17 mouse cellular contexts compared by ENCODE assay signal in genomic region chr1:184720162-184721025, GRCm38 (mm10). TPM values are rescaled to one million over a fixed set of nuclear protein-coding genes. Genes with fewer than 3 reads are reported as not detected.
DNase-seq lines count a peak whose midpoint lies in the region; ATAC-seq lines count a peak whose summit lies in the region.
"Had no signal": no experiment of that assay in that cellular context is flagged by ENCODE, and none has a peak within 500 bp of the region (broad histone marks: within the 10 kb centered on the region; RNA-seq: fewer than 3 reads in every experiment).

No protein-coding gene starts in this region.

- peaks cover 87% of the 10 kb centered on the region for H3K27me3 ChIP-seq in intestine, embryonic 14.5 days (replicated peaks; ENCODE audit: control insufficient read depth, insufficient read depth, low read length)
- peaks cover 44% of the 10 kb centered on the region for H3K27me3 ChIP-seq in intestine, embryonic 16.5 days (replicated peaks; ENCODE audit: control insufficient read depth, insufficient read depth, low read length)
- peaks cover 99% of the 10 kb centered on the region for H3K27me3 ChIP-seq in midbrain, embryonic 11.5 days (ENCODE audit: control insufficient read depth, insufficient read depth, low read length)
- peaks cover 97% of the 10 kb centered on the region for H3K27me3 ChIP-seq in midbrain, embryonic 14.5 days (ENCODE audit: control insufficient read depth, insufficient read depth, low read length)
- H3K27me3 ChIP-seq in embryonic facial prominence, embryonic 14.5 days (replicated peaks; ENCODE audit: control insufficient read depth, insufficient read depth, low read length): peaks cover 98% of the 10 kb centered on the region
- peaks cover 99% of the 10 kb centered on the region for H3K27me3 ChIP-seq in neural tube, embryonic 11.5 days (ENCODE audit: control insufficient read depth, insufficient read depth, low read length)

- no peak for DNase-seq in intestine, embryonic 14.5 days (ENCODE audit: low spot score)
- peak; percentile 94 for DNase-seq in midbrain, embryonic 11.5 days (ENCODE audit: low spot score, missing footprints)
- DNase-seq in midbrain, embryonic 14.5 days: no peak
- no peak for DNase-seq in embryonic facial prominence, embryonic 14.5 days (ENCODE audit: low spot score)
- peak; percentile 25 for DNase-seq in neural tube, embryonic 11.5 days (ENCODE audit: low spot score)
- no peak for DNase-seq in testis, postnatal 14 days (ENCODE audit: low spot score)
- DNase-seq: adrenal gland, postnatal 10 days; cerebellum, adult 18-20 months; gastrocnemius, postnatal 25 days; heart, postnatal 4 days; kidney, adult 8-10 months; thymus, postnatal 14 days had no signal

- H3K4me1 ChIP-seq in intestine, embryonic 14.5 days (replicated peaks; ENCODE audit: control insufficient read depth, insufficient read depth, low read length): peaks cover 30% of the 10 kb centered on the region
- 0 out of 2 replicates have a peak, but pooled peaks cover 10% of the 10 kb centered on the region for H3K4me1 ChIP-seq in intestine, embryonic 16.5 days (ENCODE audit: control insufficient read depth, insufficient read depth, low read length)
- H3K4me1 ChIP-seq in midbrain, embryonic 11.5 days (ENCODE audit: control insufficient read depth, insufficient read depth, low read length): 0 out of 2 replicates have a peak, but pooled peaks cover 2% of the 10 kb centered on the region
- no peaks in the 10 kb centered on the region for H3K4me1 ChIP-seq in midbrain, embryonic 14.5 days (ENCODE audit: control insufficient read depth, insufficient read depth, low read length)
- no peaks in the 10 kb centered on the region for H3K4me1 ChIP-seq in embryonic facial prominence, embryonic 14.5 days (ENCODE audit: control insufficient read depth, insufficient read depth, low read length)
- 0 out of 2 replicates have a peak, but pooled peaks cover 4% of the 10 kb centered on the region for H3K4me1 ChIP-seq in neural tube, embryonic 11.5 days (ENCODE audit: control insufficient read depth, insufficient read depth, low read length)
- H3K4me1 ChIP-seq: midbrain, embryonic 13.5 days had no signal

- no peak overlapping the region for H3K27ac ChIP-seq in intestine, embryonic 14.5 days (ENCODE audit: low read depth)
- no peak overlapping the region for H3K27ac ChIP-seq in intestine, embryonic 16.5 days (ENCODE audit: low read length)
- H3K27ac ChIP-seq in midbrain, embryonic 11.5 days (ENCODE audit: low read depth, low read length): no peak overlapping the region
- H3K27ac ChIP-seq in midbrain, embryonic 14.5 days (replicated peaks; ENCODE audit: low read depth, low read length): no peak overlapping the region
- H3K27ac ChIP-seq in embryonic facial prominence, embryonic 14.5 days (replicated peaks; ENCODE audit: low read depth, low read length): no peak overlapping the region
- no peak overlapping the region for H3K27ac ChIP-seq in neural tube, embryonic 11.5 days (ENCODE audit: low read depth, low read length)
- H3K27ac ChIP-seq: heart, embryonic 10.5 days; limb, embryonic 15.5 days; midbrain, embryonic 13.5 days; neural tube, embryonic 13.5 days had no signal

- 21% methylated on average over 26 of the region's 26 CpGs for WGBS in intestine, embryonic 14.5 days
- 18% methylated on average over 26 of the region's 26 CpGs for WGBS in intestine, embryonic 16.5 days
- whole genome bisulfite sequencing in midbrain, embryonic 11.5 days: 1% methylated on average over 26 of the region's 26 CpGs
- WGBS in midbrain, embryonic 14.5 days: 2% methylated on average over 26 of the region's 26 CpGs
- 2% methylated on average over 26 of the region's 26 CpGs for WGBS in embryonic facial prominence, embryonic 14.5 days
- WGBS in neural tube, embryonic 11.5 days: under 1% methylated on average over 26 of the region's 26 CpGs

- H3K4me2 ChIP-seq in intestine, embryonic 14.5 days (ENCODE audit: low read length): peak overlapping the region; percentile 22; the same call in 1 of the 2 replicates
- H3K4me2 ChIP-seq in intestine, embryonic 16.5 days (ENCODE audit: low read depth, low read length): no peak overlapping the region
- no peak overlapping the region for H3K4me2 ChIP-seq in midbrain, embryonic 11.5 days
- H3K4me2 ChIP-seq in midbrain, embryonic 14.5 days (ENCODE audit: low read length): no peak overlapping the region
- H3K4me2 ChIP-seq in embryonic facial prominence, embryonic 14.5 days (ENCODE audit: low read depth, low read length): no peak overlapping the region
- no peak overlapping the region for H3K4me2 ChIP-seq in neural tube, embryonic 11.5 days (ENCODE audit: low read depth)
- H3K4me2 ChIP-seq: limb, embryonic 15.5 days; midbrain, embryonic 13.5 days; neural tube, embryonic 13.5 days had no signal

- H3K36me3 ChIP-seq in intestine, embryonic 14.5 days (ENCODE audit: control insufficient read depth, insufficient read depth, low read length): no peaks in the 10 kb centered on the region
- H3K36me3 ChIP-seq in intestine, embryonic 16.5 days (ENCODE audit: control insufficient read depth, insufficient read depth, low read length): no peaks in the 10 kb centered on the region
- H3K36me3 ChIP-seq in midbrain, embryonic 11.5 days (ENCODE audit: control insufficient read depth, insufficient read depth, low read length): no peaks in the 10 kb centered on the region
- no peaks in the 10 kb centered on the region for H3K36me3 ChIP-seq in midbrain, embryonic 14.5 days (ENCODE audit: control insufficient read depth, insufficient read depth, low read length)
- H3K36me3 ChIP-seq in embryonic facial prominence, embryonic 14.5 days (ENCODE audit: control insufficient read depth, insufficient read depth, low read length): no peaks in the 10 kb centered on the region
- no peaks in the 10 kb centered on the region for H3K36me3 ChIP-seq in neural tube, embryonic 11.5 days (ENCODE audit: control insufficient read depth, insufficient read depth, low read length)
- H3K36me3 ChIP-seq: heart, embryonic 10.5 days; limb, embryonic 15.5 days; midbrain, embryonic 13.5 days; neural tube, embryonic 13.5 days had no signal

- H3K4me3 ChIP-seq in intestine, embryonic 14.5 days (ENCODE audit: low read depth, low read length): no peak overlapping the region
- H3K4me3 ChIP-seq in intestine, embryonic 16.5 days (ENCODE audit: low read length): no peak overlapping the region
- H3K4me3 ChIP-seq in midbrain, embryonic 11.5 days (ENCODE audit: low read depth, low read length): no peak overlapping the region
- no peak overlapping the region for H3K4me3 ChIP-seq in midbrain, embryonic 14.5 days (replicated peaks; ENCODE audit: low read depth, low read length)
- 0 out of 2 replicates have a peak overlapping the region, but pooled peaks have one; percentile 1 for H3K4me3 ChIP-seq in embryonic facial prominence, embryonic 14.5 days (ENCODE audit: low read depth, low read length)
- no peak overlapping the region for H3K4me3 ChIP-seq in neural tube, embryonic 11.5 days (ENCODE audit: low read depth, low read length)
- H3K4me3 ChIP-seq: heart, embryonic 10.5 days; limb, embryonic 15.5 days; midbrain, embryonic 13.5 days; neural tube, embryonic 13.5 days had no signal

- H3K9ac ChIP-seq in intestine, embryonic 14.5 days (ENCODE audit: low read length): no peak overlapping the region
- no peak overlapping the region for H3K9ac ChIP-seq in intestine, embryonic 16.5 days (ENCODE audit: low read depth, low read length)
- no peak overlapping the region for H3K9ac ChIP-seq in midbrain, embryonic 11.5 days (ENCODE audit: low read length)
- H3K9ac ChIP-seq in midbrain, embryonic 14.5 days (replicated peaks; ENCODE audit: low read length): no peak overlapping the region
- no peak overlapping the region for H3K9ac ChIP-seq in embryonic facial prominence, embryonic 14.5 days (ENCODE audit: low read depth, low read length)
- H3K9ac ChIP-seq in neural tube, embryonic 11.5 days (ENCODE audit: low read length): no peak overlapping the region
- H3K9ac ChIP-seq: limb, embryonic 15.5 days; midbrain, embryonic 13.5 days; neural tube, embryonic 13.5 days had no signal

- no peaks in the 10 kb centered on the region for H3K9me3 ChIP-seq in intestine, embryonic 14.5 days (ENCODE audit: control insufficient read depth, low read length)
- H3K9me3 ChIP-seq in intestine, embryonic 16.5 days (ENCODE audit: control insufficient read depth, low read length): no peaks in the 10 kb centered on the region
- no peaks in the 10 kb centered on the region for H3K9me3 ChIP-seq in midbrain, embryonic 11.5 days (ENCODE audit: control insufficient read depth, low read length)
- no peaks in the 10 kb centered on the region for H3K9me3 ChIP-seq in midbrain, embryonic 14.5 days (ENCODE audit: control insufficient read depth, low read length)
- no peaks in the 10 kb centered on the region for H3K9me3 ChIP-seq in embryonic facial prominence, embryonic 14.5 days (ENCODE audit: control insufficient read depth, low read length)
- H3K9me3 ChIP-seq in neural tube, embryonic 11.5 days (ENCODE audit: control insufficient read depth, low read length): no peaks in the 10 kb centered on the region
- H3K9me3 ChIP-seq: heart, embryonic 10.5 days; limb, embryonic 15.5 days; midbrain, embryonic 13.5 days; neural tube, embryonic 13.5 days had no signal

- no peak for ATAC-seq in intestine, embryonic 14.5 days (replicated peaks; ENCODE audit: low FRiP score, low TSS enrichment, low read depth)
- no peak for ATAC-seq in intestine, embryonic 16.5 days
- no peak for ATAC-seq in midbrain, embryonic 11.5 days (ENCODE audit: low FRiP score)
- ATAC-seq in midbrain, embryonic 14.5 days (ENCODE audit: low FRiP score, low TSS enrichment): no peak
- ATAC-seq in embryonic facial prominence, embryonic 14.5 days (ENCODE audit: low read depth): no peak
- ATAC-seq in neural tube, embryonic 11.5 days (ENCODE audit: insufficient read depth, low FRiP score, low TSS enrichment): no peak
- ATAC-seq: midbrain, embryonic 13.5 days had no signal

RNA-seq across cellular contexts. Expression of gene Hlx, which starts 12.0 kb away (rescaled TPM):
- polyA plus RNA-seq in intestine, embryonic 14.5 days (2014; fragmentation: Nextera tagmentation; extraction: Ambion mirVana): 49.3 and 53.4 TPM in 2 replicates
- polyA plus RNA-seq in intestine, embryonic 16.5 days (2015; fragmentation: Nextera tagmentation; extraction: Ambion mirVana): 30.0 and 33.8 TPM in 2 replicates
- polyA plus RNA-seq in midbrain, embryonic 11.5 days (2014; fragmentation: Nextera tagmentation; extraction: Ambion mirVana): 2.2 and 2.7 TPM in 2 replicates
- polyA plus RNA-seq in midbrain, embryonic 14.5 days (2014; fragmentation: Nextera tagmentation; extraction: Ambion mirVana): 0.35 and 1.2 TPM in 2 replicates
- polyA plus RNA-seq in embryonic facial prominence, embryonic 14.5 days (2014; fragmentation: Nextera tagmentation; extraction: Ambion mirVana): 13.7 and 14.4 TPM in 2 replicates
- polyA plus RNA-seq in neural tube, embryonic 11.5 days (2014; fragmentation: Nextera tagmentation; extraction: Ambion mirVana): 9.3 and 12.4 TPM in 2 replicates

Comparison
In these comparisons a context has a peak if more than half of its experiments do, and no peak if none do; other contexts are left out.
1. DNase-seq: peak in midbrain, embryonic 11.5 days (single experiment) and neural tube, embryonic 11.5 days (single experiment); none in intestine, embryonic 14.5 days (single experiment), midbrain, embryonic 14.5 days (single experiment), embryonic facial prominence, embryonic 14.5 days (single experiment) and testis, postnatal 14 days (single experiment).